Mouse (Mus musculus) adrenal gland (tissue): Measurements from ENCODE around the gene Zfp207.
"Not testable (repeated sequence)": the region's sequence is repeated elsewhere in the genome, so short reads cannot be mapped to it uniquely, and the experiment has no call there.

ENCODE experiments used
- intact Hi-C: fragments of 180-260 bp; cut with DNase I; formaldehyde crosslinking; loops from one replicate; pipeline ENCODE4 v1.15.1; 2025

Gene Zfp207

DNA sequence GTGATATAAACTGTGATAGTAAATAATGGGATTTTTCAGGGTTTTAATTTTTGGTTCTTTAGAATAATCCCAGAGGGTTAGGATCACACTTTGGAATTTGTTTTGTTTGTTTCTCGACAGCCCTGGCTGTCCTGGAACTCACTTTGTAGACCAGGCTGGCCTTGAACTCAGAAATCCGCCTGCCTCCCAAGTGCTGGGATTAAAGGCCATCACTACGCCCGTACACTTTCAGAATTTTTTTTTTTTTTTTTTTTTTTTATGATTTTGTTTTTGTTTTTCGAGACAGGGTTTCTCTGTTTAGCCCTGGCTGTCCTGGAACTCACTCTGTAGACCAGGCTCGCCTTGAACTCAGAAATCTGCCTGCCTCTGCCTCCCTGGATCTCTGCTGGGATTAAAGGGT is 24.8 kb downstream of the Zfp207 start:
- intact Hi-C loops: not testable (repeated sequence)

DNA sequence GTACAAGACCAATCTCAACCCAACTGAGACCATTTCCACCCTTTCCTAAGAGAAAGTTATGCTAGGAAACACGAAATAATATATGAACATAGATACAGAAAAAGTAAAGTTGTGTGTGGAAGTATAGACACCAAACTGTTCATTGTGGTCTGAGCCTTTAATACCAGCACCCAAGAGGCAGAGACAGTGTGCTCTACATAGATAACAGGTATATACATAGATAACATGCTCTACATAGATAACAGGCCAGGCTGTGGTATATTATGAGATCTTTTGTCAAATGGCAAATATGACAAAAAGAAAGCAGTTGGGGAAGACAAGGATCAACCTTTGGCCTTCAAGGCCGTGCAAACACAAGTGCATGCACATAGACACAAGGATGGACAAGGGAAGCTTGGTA is 27.3 kb downstream of the Zfp207 start:
- intact Hi-C loops: no loop called here

DNA sequence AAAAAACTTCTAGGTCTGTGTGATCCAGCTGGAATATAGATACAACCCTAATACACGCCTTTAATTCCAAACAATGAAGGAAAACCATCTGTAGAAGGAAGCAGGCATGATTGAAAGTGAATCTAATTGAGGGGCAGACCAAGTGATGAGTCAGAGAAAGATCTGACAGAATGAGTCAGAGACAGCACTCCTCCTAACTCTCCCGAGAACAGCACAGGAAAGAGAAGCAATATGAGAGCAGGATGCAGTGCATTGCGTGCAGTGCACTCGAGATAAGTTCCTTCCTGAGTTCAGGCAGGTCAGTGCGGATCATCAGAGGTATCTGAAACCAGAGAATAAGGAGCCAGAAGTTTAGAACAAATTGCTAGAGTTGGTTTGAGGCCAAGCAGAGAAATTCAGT is 34.0 kb downstream of the Zfp207 start:
- intact Hi-C loops: no loop called here

DNA sequence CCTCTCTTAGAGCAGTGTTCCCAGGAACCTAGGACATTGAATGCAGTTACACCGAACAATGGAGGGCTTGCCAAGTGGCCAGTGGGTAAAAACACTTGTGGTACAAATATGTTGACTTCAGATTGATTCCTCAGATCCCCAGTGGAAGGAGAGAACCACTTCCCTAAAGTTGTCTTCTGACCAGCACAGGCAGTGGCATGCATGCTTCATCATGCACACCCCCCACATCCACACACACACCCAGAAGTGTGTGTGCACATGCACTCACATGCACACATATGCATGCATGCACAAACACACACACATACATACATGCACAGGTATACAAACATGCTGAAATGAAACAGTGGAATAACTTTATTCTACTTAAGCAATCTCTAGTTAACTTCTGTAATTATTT is 36.7 kb downstream of the Zfp207 start:
- intact Hi-C loops: no loop called here

DNA sequence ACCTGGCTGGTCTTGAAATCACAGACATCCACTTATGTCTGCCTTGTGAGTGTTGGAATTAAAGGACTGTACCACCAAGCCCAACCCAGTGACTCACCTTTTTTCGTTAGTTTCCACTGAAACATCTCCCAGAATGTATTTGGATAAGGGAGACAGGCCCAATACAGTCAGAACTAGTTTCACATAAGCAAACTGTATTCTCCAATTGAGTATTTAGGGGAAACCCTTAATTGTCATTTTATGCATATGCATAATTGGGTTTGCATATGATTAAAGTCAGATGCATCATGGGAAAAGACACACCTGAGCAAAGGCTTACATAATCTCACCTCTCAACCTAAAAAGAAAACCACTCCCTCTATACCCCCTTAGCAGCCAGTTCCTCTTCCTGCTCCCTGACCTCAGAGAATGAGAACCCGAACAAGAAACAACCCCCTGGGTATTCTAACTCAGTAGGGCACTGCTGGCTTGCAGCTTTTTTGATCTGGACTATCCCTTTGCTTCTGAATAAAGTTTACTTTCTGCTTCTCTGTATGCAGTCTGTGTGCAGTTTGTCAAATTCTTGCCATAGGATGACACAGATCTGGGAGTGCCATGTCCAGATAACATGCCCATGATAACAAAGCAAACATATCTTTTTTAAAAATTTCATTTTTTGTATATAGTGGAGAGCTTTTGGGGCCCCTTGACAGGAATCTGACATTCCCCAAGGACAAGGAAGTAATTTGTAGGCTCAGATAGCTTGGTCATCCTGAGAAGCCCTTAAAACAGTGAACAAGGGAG is 37.3 kb downstream of the Zfp207 start:
- intact Hi-C loops: no loop called here

DNA sequence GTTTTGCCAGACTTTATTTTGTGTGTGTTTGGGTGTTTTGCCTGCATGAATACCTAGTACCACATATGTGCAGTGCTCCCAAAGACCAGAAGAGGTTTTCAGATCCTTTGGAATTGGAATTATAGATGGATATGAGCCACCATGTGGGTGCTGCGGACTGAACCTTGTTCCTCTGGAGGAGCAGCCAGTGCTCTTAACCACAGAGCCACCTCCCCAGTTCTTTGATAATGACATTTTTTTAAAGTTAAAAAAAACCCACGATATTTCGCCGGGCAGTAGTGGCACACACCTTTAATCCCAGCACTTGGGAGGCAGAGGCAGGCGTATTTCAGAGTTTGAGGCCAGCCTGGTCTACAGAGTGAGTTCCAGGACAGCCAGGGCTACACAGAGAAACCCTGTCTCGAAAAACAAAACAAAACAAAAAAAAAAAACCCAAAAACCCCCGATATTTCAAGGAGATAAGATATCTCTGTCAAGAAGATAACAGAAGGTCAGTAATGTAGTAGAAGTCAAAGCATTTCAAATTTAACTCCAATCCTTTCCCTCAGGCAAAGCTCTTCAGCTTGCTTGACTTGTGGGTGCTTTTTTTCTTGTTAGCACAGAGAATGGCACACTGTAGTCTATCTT is 38.5 kb downstream of the Zfp207 start:
- intact Hi-C loops: no loop called here

DNA sequence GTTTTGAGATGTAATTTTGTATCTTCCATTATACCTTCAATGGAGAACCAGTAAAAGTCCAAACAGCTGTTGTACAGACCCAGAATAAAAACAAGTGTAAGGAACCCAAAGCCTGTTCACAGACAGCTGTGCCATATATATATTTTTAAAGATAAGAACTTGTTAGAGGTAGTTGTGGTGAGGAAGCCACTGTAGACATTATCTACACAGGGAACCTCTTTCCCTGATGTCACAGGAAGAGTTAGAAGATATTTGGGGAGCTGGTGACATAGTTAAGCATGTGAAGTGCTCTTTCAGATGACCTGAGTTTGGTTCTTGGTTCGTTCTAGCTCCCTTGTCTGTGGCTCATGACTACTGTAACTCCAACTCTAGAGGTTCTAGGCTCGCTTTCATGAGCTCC is 41.6 kb downstream of the Zfp207 start:
- intact Hi-C loops: loop anchor here (5.0 kb wide), 1 partner anchor 248 kb away; no protein-coding TSS in a partner anchor

DNA sequence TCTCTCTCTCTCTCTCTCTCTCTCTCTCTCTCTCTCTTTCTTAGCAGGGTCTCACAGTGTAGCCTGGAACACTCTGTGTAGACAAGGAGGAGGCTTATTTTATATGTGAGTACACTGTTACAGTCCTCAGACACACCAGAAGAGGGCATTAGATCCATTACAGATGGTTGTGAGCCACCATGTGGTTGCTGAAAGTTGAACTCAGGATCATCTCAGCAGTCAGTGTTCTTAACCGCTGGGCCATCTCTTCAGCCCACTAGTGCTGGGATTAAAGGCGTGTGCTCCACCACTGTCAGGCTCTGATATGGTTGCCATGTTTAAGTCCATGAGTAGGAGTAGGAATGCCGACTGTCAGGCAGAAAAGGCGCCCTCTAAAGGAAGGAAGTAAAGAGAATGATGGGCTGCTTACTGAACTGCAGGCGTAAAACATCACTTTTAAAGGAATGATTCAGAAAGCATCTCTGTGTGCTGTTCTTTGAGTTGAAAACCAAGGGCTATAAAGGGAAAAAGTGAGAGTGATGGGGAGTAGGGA is 42.2 kb downstream of the Zfp207 start:
- intact Hi-C loops: loop anchor here (5.0 kb wide), 1 partner anchor 247 kb away; no protein-coding TSS in a partner anchor

DNA sequence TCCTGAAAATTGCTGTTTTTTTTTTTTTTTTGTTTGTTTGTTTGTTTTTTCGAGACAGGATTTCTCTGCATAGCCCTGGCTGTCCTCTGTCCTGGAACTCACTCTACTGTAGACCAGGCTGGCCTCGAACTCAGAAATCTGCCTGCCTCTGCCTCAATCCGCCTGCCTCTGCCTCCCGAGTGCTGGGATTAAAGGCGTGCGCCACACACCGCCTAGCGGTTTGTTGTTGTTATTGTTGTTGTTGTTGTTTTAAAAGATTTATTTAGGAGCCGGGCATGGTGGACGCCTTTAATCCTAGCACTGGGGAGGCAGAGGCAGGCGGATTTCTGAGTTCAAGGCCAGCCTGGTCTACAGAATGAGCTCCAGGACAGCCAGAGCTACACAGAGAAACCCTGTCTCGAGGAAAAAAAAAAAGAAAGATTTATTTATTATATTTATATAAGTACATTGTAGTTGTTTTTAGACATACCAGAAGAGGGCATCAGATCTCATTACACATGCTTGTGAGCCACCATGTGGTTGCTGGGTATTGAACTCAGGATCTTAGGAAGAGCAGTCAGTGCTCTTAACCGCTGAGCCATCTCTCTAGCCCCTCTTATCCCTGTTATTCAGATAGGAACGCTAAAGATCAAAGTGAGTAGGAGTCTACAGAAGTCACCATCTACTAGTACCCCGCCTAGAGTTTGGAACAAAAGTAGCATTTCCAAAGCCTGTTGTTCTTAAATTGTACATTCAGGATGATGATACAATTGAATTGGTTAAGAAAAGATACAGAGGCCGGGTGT is 43.1 kb downstream of the Zfp207 start:
- intact Hi-C loops: loop anchor here (5.0 kb wide), 1 partner anchor 246 kb away; no protein-coding TSS in a partner anchor

DNA sequence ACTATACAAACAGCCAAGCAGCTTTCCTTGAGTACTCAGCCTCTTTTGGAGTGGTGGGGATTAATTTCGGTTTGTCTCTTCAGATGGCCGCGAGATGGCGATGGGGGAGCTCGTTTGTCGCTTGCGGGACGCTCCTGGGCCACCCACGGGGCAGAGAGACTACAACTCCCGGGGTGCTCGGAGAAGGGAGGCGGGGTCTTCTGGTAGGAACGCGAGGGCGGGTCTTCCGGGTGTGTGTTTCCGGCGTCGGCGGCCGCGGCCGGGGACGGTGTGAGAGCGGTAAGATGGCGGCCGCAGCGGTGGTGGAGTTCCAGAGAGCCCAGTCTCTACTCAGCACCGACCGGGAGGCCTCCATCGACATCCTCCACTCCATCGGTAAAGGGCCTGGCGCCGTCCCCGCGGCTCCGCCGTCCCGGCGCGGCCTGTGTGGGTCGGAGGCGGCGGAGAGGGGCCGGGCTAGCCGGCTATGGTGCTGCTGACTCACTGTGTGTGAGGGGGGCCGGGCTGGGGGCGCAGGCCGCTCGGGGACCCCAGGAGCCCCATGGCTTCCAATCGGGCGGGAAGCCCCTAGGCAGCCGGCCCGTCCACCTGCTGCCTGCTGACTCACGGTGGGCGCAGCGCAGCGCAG is 45.4 kb downstream of the Zfp207 start, which contains the start of gene Psmd11:
TSS of gene Psmd11 (plus strand) at position 235 of the 628 bp plus-strand sequence.
- intact Hi-C loops: loop anchor here (5.0 kb wide), 1 partner anchor 244 kb away; no protein-coding TSS in a partner anchor

DNA sequence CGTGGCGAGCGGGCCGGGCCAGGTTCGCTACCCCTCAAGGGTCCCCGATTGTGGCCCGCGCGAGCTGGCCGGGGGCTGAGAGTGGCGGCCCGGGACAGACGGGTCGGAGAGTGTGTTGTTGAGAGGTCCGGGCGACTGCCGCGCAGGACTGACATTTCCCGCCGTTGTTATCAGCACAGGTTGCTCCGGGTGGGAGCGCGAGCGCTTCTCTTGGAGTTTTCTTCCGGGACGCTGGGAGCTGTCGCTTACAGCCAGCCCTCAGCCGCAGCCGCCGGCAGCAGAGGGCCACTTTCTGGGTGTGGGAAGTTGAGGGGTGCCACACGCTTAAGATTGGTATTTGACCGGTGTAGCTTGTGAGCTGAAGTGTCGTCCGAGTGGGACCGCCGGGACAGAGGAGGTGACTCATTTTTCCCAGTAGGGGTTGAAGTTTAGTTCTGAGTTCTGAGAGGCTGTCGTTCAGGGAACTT is 46.0 kb downstream of the Zfp207 start:
- intact Hi-C loops: loop anchor here (5.0 kb wide), 1 partner anchor 243 kb away; no protein-coding TSS in a partner anchor

DNA sequence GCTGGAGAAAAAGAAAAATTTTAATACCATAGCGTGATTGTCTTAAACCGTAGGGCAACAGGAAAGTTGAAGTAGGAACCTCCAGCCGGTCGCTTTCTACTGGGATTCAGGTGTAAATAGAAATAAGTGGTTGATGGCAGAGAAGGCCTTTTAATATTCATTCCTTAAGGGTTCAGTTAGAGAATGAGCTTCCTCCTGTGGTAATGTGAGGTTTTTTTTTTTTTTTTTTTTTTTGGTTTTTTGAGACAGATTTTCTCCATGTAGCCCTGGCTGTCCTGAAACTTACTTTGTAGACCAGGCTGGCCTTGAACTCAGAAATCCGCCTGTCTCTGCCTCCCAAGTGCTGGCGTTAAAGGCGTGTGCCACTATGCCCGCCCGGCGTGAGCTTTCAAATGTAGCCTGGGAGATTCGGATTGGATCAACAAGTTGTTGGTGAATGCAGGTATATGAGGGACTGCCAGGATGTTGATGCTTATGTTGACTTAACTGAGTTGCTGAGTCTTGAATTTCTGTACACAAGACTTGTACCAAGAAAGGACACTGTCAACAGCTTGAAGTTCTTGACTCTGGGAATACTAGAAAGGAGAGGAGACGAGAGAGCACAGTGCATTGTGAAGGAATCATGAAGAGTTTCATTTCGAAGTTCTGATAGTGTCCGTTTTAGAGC is 46.6 kb downstream of the Zfp207 start:
- intact Hi-C loops: loop anchor here (5.0 kb wide), 2 partner anchors 38 to 243 kb away; no protein-coding TSS in a partner anchor

DNA sequence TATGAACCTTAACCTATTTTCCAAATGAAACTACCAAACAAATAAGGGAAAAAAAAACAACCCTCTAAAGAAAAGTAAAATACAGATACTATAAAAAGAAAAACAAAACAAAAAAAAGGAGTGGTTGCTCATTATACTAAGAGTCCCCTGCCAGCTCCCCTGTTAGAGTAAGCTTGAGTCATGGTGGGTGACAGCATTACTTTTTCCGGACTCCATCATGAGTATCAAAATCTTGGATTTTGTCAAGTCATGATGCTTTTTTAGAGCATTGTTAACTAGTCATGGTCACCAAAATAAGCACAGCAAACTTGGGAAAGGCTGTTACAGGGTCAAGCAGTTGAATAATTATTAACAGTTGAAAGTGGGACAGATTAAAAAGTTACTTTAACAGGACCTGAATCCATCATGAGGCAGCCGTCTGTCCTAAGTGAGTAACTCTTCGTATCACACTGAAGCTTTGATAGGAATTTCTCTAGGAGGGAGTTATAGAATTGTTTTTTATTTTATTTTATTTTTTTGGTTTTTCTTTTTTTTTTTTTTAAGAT is 47.4 kb downstream of the Zfp207 start:
- intact Hi-C loops: loop anchor here (5.0 kb wide), 1 partner anchor 37 kb away; no protein-coding TSS in a partner anchor

DNA sequence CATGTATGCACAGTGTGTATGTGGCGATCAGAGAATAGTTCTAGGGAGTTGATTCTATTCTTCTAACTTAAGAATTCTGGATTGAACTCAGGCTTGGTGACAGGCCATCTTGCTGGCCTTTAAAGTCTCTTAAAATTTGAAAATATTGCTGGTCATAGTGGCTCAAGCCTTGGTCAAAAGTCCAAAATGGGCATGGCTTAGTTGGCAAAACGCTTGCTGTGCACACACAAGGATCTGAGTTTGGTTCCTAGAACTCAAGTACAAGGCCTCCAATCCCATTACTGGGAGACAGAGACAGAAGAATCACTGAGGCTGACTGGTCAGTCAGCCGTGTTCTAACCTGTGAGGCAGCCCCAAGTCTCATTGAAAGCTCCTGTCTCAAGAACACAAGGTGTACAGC is 63.8 kb downstream of the Zfp207 start:
- intact Hi-C loops: no loop called here

DNA sequence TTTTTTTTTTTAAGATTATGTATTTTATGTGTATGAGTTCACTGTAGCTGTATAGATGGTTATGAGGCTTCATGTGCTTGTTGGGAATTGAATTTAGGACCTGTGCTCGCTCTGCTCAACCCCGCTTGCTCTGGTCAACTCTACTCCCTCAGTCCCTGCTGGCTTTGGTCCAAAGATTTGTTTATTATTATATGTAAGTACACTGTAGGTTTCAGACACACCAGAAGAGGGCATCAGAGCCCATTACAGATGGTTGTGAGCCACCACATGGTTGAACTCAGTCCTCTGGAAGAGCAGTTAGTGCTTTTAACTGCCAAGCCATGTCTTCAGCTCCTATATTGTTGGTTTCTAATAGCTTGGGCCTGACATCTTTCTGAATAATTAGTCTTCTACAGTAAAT is 66.8 kb downstream of the Zfp207 start:
- intact Hi-C loops: no loop called here

DNA sequence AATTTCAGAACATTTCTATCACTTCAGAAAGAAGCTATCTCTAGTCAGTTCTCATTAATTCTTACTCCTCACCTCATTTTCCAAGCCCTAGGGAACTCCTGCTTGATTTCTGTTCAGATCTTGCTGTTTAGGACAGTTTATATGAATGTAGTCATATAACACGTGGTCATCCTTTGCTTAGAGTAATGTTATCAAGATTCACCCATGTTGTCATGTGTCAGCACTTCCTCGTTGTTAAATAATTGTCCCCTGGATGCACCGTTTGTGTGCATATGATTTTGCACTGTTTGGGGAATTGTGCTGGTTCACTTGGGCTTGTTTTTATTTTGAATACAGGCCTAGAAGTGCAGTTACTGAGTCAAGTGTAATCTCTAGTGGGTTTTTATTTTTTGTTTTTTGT is 69.2 kb downstream of the Zfp207 start:
- intact Hi-C loops: no loop called here

DNA sequence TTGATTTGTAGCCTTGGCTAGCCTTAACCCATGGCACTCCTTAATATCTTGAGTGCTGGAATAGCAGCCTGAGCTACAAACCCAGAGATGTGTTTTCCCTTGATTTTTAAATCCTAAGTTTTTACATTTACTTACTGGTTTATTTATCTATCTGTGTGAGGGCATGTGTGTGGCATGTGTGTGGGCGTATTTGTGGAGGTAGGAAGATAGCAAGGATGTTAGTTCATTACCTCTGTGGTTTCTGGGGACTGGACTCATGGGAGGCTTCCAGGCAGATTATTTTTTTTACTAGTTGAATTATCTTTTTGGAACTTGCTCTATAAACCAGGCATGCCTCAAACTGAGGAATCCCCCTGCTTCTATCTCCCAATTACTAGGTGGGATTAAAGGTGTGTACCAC is 70.1 kb downstream of the Zfp207 start:
- intact Hi-C loops: no loop called here
